Mouse (Mus musculus): Measurements from ENCODE around the gene Stk32b.

- TF ChIP-seq CTCF (IDR thresholded peaks at IDR 0.05; ENCODE audit: low read depth) (no peak), EP300 (IDR thresholded peaks at IDR 0.05; ENCODE audit: low read depth) (no peak)
Measured at GRCm38 (mm10) chr5:37611874-37612273, 105.1 kb downstream of the Stk32b start.

All from heart, postnatal 0 days (tissue).